Mouse (Mus musculus) hindbrain, embryonic 13.5 days (tissue): Measurements from ENCODE around the gene Gm20388. TPM values are rescaled to one million over a fixed set of nuclear protein-coding genes. Genes with fewer than 3 reads are reported as not detected.

Experiments
- ATAC-seq: fragments of 200-750 bp; cut with Nextera tagmentation; 2 replicates; pipeline ENCODE4 v1.8.0; 2017; ENCODE audit warnings: moderate TSS enrichment; ENCODE audit not compliant: low FRiP score
- H3K27ac ChIP-seq: fragments of 300-500 bp; sonication (generic); 2 replicates; pipeline ENCODE4 v1.5.1; 2015; ENCODE audit warnings: inconsistent platforms, mild to moderate bottlenecking, moderate library complexity
- H3K27me3 ChIP-seq: fragments of 300-500 bp; sonication (generic); 2 replicates; pipeline ENCODE4 v1.6.1; 2015; ENCODE audit warnings: mild to moderate bottlenecking, inconsistent platforms
- H3K36me3 ChIP-seq: fragments of 300-500 bp; sonication (generic); 2 replicates; pipeline ENCODE4 v1.6.1; 2015; ENCODE audit warnings: mild to moderate bottlenecking, inconsistent platforms
- H3K4me1 ChIP-seq: fragments of 300-500 bp; sonication (generic); replicated peaks from 2 replicates; pipeline ENCODE4 v1.6.1; 2015; ENCODE audit warnings: inconsistent platforms
- H3K4me2 ChIP-seq: fragments of 300-500 bp; sonication (generic); 2 replicates; pipeline ENCODE4 v1.6.1; 2015; ENCODE audit warnings: inconsistent platforms, mild to moderate bottlenecking, moderate library complexity
- H3K4me3 ChIP-seq: fragments of 300-500 bp; sonication (generic); 2 replicates; pipeline ENCODE4 v1.5.1; 2015; ENCODE audit warnings: mild to moderate bottlenecking, inconsistent platforms
- H3K9ac ChIP-seq: fragments of 300-500 bp; sonication (generic); 2 replicates; pipeline ENCODE4 v1.6.1; 2015; ENCODE audit warnings: mild to moderate bottlenecking, inconsistent platforms
- H3K9me3 ChIP-seq: fragments of 300-500 bp; sonication (generic); 2 replicates; pipeline ENCODE4 v1.6.1; 2016; ENCODE audit warnings: inconsistent platforms
- WGBS: fragments of 180-500 bp; shearing (Covaris S2); methylation state at CpG from one replicate; pipeline ENCODE4 v1.1.7; 2015; 5-methylcytosine and 5-hydroxymethylcytosine counted together
- polyA plus RNA-seq: library from polyadenylated mRNA; unstranded; fragments of >200 nt; fragmentation: Nextera tagmentation; extraction: Ambion mirVana; gene quantifications from 2 replicates; pipeline ENCODE4 v1.2.1, GENCODE M21; 2015

The Gm20388 gene
- polyA plus RNA-seq, 1 experiment from 2014 or later, result 1.9 TPM

DNA sequence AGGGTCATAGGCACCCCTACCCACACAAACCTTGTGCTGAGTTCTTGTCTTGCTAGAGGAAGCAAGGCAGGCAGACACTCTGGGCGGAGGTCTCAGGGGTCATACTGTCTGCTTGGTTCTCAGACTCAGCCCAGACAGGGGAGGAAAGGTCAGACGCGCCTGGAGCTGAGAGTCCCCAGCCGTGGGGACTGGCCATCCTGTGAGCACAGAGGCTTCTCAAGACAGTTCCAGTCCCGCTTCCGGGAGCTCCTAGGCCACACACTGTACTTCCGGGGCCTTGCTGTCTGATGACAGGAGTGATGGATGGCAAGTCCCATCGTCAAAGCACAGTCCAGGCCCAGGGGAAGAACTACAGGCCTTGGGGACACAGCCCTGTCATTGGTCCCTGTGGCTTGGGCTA, 1261.9 kb downstream of the Gm20388 start:
- H3K36me3 ChIP-seq, result no peaks in the 10 kb centered on the region
- no peaks in the 10 kb centered on the region for H3K9me3 ChIP-seq
- no peak overlapping the region for H3K4me3 ChIP-seq
- peaks cover 33% of the 10 kb centered on the region for H3K4me1 ChIP-seq
- H3K9ac ChIP-seq, result no peak overlapping the region
- WGBS, result 73% methylated on average over 8 of the region's 8 CpGs
- ATAC-seq, result no peak
- no peak overlapping the region for H3K4me2 ChIP-seq
- H3K27me3 ChIP-seq, result peaks cover 10% of the 10 kb centered on the region; the same call in 1 of the 2 replicates
- no peak overlapping the region for H3K27ac ChIP-seq

DNA sequence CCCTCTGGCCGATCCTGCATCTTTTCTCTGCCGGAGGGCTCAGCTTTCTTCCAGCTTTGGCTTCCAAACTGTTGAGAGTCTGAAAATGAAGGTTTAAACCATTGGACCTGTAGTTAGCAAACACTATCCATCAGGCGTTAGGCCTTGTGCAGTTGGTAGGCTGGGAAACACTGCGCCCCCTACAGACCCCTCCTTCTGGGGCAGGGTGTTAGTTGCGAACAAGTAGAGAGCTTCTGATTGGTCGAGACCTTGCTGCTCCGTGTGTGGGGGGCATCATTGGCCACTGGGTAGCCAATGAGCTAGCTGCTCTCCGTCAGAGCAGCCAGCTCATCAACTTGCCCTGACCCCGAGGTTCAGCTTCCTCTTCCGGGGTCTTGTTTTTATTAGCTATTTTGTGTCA, 1263.5 kb downstream of the Gm20388 start:
- 69% methylated on average over 10 of the region's 10 CpGs for WGBS
- no peak overlapping the region for H3K9ac ChIP-seq
- no peaks in the 10 kb centered on the region for H3K36me3 ChIP-seq
- ATAC-seq, result no peak
- H3K9me3 ChIP-seq, result no peaks in the 10 kb centered on the region
- peaks cover 17% of the 10 kb centered on the region for H3K27me3 ChIP-seq
- no peak overlapping the region for H3K27ac ChIP-seq
- peaks cover 33% of the 10 kb centered on the region for H3K4me1 ChIP-seq
- no peak overlapping the region for H3K4me3 ChIP-seq
- no peak overlapping the region for H3K4me2 ChIP-seq

DNA sequence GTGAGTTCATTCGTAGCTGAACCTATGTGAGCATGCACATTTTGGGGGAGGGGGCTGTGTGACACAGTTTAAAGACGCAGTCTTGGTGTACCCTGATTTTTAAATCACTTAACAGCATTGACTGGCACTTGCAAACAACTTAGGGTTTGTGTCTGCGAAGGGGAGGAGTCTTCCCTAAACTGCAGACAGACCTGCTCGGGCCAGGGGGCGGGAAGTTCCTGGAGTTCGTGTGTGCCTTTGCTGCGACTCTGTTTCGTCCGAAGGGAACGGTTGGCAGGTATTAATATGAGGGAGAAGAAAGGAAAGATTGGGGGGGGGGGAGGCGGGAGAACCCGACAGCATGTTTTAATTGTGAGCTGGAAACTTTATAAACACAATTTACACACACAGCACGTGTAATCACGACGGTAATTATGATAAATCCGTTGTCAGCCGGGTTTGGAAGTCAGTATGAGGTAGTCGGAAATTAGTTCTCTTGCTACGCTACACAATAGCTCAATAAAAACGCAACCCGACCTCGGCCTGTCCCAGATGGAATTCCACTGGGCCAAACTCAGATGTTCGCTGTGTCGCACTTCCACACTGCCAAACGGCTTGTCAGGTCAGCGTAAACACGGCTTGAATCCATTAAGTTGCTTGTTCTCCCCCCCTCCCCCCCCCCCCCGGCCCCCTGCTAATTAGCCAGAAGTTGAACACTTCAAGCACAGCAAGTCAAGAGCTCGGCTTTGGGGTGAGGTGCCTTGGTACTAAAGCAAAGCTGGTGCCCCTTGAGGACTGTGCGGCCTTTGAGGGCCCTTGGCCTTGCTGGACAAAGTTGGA, 1264.3 kb downstream of the Gm20388 start:
- no peak overlapping the region for H3K9ac ChIP-seq
- WGBS, result 49% methylated on average over 29 of the region's 30 CpGs
- H3K27me3 ChIP-seq, result peaks cover 17% of the 10 kb centered on the region
- no peak overlapping the region for H3K4me3 ChIP-seq
- no peak overlapping the region for H3K4me2 ChIP-seq
- no peak overlapping the region for H3K27ac ChIP-seq
- ATAC-seq, result no peak
- H3K4me1 ChIP-seq, result peaks cover 32% of the 10 kb centered on the region
- no peaks in the 10 kb centered on the region for H3K9me3 ChIP-seq
- no peaks in the 10 kb centered on the region for H3K36me3 ChIP-seq

DNA sequence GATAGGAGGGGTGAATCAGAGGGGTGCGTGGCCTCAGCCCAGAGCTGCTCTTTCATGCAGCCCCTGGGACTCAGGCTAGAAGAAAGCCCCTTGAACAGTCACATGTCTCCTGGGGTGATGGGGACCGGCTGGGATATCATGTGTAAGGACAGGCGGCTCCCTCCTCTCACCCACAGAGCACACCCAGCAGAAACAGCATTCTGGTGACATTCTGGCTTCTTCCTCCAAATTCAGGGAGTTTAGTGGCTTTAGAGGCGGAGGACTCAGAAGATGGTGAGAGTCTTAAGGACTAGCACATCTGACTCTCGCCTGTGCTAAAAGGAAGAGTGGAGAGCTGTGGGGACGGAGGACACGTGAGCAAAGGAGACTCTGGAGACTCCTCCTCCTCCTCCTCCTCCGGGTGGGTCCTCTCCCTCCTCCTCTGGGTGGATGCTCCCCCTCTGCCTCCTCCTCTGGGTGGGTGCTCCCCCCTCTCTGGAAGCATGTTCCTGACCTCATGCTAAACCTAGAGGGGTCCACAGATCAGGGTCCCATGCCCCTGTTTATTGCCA, 1265.0 kb downstream of the Gm20388 start:
- Histone ChIP-seq H3K4me1 (peaks cover 28% of the 10 kb centered on the region), H3K4me2 (no peak overlapping the region), H3K9me3 (no peaks in the 10 kb centered on the region), H3K27ac (no peak overlapping the region), H3K36me3 (no peaks in the 10 kb centered on the region), H3K27me3 (peaks cover 17% of the 10 kb centered on the region), H3K4me3 (no peak overlapping the region), H3K9ac (no peak overlapping the region)
- ATAC-seq, result 0 out of 2 replicates have a peak, but pooled peaks have one; percentile 9
- 65% methylated on average over 8 of the region's 8 CpGs for WGBS

DNA sequence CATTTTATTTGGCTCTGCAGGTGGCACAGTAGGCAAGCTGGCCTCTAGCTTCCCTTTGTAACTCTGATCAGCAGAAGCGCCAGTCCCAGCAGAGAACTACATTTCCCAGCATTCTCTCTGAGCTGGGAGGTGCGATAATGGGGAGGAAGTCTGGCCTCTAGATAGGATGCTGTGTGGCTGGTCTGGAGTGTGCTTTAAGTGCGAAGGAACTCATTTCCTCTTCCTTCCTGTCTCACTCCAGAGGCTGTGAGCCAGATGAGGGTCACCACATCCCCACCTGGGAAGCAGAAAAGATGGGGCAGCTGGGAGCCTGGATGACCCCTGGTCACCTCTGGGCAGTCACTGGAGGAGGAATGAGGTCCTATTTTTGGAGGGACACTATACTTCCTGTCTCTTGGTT, 1265.7 kb downstream of the Gm20388 start:
- 34% methylated on average over 3 of the region's 3 CpGs for WGBS
- Histone ChIP-seq H3K27me3 (peaks cover 17% of the 10 kb centered on the region), H3K36me3 (no peaks in the 10 kb centered on the region), H3K4me3 (no peak overlapping the region), H3K27ac (no peak overlapping the region), H3K4me1 (peaks cover 29% of the 10 kb centered on the region), H3K4me2 (no peak overlapping the region), H3K9me3 (no peaks in the 10 kb centered on the region), H3K9ac (no peak overlapping the region)
- no peak for ATAC-seq

DNA sequence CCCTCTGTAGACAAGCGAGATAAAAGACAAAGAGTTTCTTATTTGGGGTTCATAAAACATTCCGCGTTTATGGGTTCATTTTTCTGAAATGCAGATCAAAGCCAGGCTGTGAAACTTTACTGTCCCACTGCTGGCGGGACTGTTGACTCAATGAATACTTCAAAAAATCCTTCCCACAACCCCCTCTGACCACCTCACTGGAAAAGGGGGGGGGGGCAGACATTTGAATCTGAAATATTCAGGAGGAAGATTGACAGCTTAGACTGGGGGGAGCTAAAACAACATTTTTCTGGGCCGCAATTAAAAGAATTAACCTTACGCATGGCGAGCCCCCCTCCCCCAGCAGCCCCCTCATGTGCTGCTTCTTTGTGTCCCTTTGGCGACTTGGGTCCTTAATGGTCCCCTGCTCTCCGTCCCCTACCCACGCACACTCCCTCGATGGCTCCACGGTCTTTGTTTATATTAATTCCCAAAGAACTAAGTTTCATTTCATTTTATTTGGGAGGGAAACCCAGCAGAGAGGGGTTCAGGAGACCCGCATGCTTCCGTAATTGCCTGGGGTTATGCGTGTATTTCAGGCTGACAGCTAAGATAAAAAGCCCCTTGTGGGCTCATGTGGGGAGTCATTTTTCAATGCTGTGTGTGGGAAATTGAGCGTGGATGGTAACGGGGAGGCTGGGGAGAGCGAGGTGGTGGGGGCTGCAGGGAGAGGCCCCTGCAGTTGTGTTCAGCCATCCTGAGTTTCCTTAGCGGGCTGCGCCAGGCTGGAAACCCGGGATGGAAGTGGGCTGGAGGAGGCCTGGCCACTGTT, 1270.0 kb downstream of the Gm20388 start:
- 24% methylated on average over 21 of the region's 21 CpGs for WGBS
- ATAC-seq, result peak; percentile 70
- H3K9ac ChIP-seq, result no peak overlapping the region; the same call in 1 of the 2 replicates

DNA sequence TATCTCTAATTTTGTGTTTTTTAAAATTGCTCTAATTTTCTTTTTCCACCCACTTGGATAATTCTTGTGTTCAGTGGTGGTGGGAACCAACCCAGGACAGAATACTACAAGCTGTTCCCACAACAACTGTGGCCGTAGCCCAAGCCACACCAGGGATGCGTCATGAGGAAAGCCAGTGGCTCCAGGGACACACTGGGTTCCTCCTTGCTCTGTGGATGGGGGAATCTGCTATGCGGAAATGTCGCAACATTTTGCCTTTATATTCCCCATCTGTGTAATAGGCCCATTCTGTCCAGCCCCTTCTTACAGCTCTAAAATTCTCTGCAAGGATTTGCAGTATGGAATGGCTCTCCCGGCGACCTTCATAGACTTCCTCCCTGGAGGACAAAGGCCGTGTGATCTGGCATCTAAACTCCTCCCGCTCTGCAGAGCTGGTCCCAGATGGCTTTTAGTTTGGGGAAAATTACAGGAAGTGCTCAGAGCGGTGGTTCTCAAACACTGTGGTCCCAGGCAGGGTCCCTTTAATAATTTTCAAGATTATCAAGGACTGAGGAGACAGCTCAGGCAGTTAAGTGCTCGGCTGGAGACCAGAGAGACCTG, 1270.7 kb downstream of the Gm20388 start:
- Histone ChIP-seq H3K27me3 (peaks cover 21% of the 10 kb centered on the region), H3K4me3 (no peak overlapping the region), H3K9ac (no peak overlapping the region; the same call in 1 of the 2 replicates), H3K36me3 (no peaks in the 10 kb centered on the region), H3K4me1 (peaks cover 20% of the 10 kb centered on the region), H3K9me3 (no peaks in the 10 kb centered on the region), H3K4me2 (no peak overlapping the region), H3K27ac (peak overlapping the region; percentile 13; the same call in 1 of the 2 replicates)
- 54% methylated on average over 10 of the region's 10 CpGs for WGBS
- ATAC-seq, result no peak

More for the DNA sequence above, 1270.0 kb downstream of the Gm20388 start:
- H3K36me3 ChIP-seq, result no peaks in the 10 kb centered on the region
- H3K4me3 ChIP-seq, result no peak overlapping the region
- H3K9me3 ChIP-seq, result no peaks in the 10 kb centered on the region
- peaks cover 25% of the 10 kb centered on the region for H3K4me1 ChIP-seq
- H3K4me2 ChIP-seq, result peak overlapping the region; percentile 36
- H3K27me3 ChIP-seq, result peaks cover 21% of the 10 kb centered on the region
- H3K27ac ChIP-seq, result peak overlapping the region; percentile 13

DNA sequence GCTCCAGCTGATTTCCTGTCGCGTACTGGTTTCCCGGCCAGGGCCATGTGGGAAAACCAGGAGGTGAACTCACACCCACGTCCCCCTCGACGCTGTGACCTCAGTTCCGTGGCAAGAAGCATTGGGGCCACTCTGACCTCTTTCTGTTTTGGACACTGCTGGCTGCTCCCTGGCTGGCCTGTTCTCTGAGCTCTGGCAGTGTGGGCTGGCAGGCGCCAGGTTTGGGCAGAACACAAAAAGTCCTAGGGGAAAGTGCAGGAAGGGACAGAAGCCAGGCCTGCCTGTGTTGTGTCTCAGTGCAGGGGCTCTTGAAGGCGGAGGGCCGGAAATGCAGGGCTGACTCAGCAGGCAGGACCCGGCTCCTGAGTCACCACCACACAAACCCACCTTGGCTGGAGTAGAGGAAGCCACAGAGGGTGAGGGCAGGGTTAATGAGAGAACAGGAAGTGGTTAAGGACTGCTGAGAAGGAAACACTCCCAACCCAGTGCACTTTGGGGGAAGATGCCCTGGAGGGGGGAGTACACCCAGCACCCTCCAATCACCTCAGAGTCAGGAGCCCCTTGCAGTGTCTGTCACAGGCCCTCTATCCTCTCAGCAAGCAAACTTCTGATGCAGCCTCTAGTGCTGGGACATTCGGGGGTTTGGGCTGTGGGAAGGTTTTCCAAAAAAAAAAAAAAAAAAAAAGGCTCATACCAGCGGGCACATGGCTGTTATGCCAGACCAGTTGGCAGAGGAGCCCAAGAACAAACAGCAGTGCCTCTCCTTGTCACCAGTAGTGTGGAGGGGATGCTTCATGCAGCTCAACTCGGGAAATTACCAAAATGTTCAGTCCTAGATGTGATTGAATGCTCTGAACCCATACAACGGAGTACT, 1277.1 kb downstream of the Gm20388 start:
- no peak overlapping the region for H3K27ac ChIP-seq
- H3K4me3 ChIP-seq, result no peak overlapping the region
- no peak for ATAC-seq
- H3K4me2 ChIP-seq, result no peak overlapping the region
- no peaks in the 10 kb centered on the region for H3K9me3 ChIP-seq
- H3K36me3 ChIP-seq, result no peaks in the 10 kb centered on the region
- 78% methylated on average over 15 of the region's 15 CpGs for WGBS
- H3K4me1 ChIP-seq, result peaks cover 7% of the 10 kb centered on the region
- no peak overlapping the region for H3K9ac ChIP-seq
- 0 out of 2 replicates have a peak, but pooled peaks cover 9% of the 10 kb centered on the region for H3K27me3 ChIP-seq

DNA sequence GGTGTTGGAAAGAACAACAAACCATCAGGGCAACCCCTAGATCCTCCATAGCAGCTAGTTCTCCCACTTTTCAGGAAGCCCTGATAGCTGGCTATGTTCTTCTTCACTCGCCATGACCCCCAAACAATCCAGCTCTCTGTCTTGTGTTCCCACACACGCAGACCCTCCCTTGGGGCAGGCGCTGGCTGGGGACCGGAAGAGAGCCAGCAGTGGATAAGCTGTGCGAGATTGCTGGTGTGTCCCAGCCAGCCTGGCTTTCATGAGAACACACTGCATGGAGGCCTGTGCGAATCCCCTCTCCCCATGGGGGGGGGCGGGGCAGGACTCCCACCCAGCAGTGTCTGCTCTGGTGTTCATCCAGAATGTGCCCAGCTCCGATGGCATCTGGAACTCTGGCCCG, 1278.4 kb downstream of the Gm20388 start:
- H3K4me3 ChIP-seq, result no peak overlapping the region
- 71% methylated on average over 9 of the region's 9 CpGs for WGBS

DNA sequence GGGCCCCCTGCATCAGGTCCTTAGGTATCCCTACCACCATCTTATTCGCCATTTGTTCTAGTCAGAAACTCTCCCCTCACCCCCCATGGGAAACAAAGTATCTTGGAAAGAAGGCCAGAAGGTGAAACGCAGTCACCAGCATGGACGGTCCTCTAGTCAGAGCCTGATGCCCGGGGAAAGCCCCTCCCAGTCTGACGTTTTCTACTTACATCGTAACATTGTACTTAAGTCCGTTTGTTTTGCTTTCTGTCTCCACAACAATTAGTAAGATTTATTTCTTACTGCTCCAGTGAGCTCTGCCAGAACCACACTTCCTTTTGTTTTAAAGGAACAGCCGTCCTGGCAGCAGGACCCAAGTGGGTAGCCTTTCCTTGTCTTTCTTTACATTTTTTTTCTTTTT, 1281.8 kb downstream of the Gm20388 start:
- WGBS, result 68% methylated on average over 8 of the region's 8 CpGs
- H3K9ac ChIP-seq, result no peak overlapping the region
- H3K36me3 ChIP-seq, result no peaks in the 10 kb centered on the region
- no peak overlapping the region for H3K4me3 ChIP-seq
- peaks cover 7% of the 10 kb centered on the region for H3K4me1 ChIP-seq
- peaks cover 20% of the 10 kb centered on the region; the same call in 1 of the 2 replicates for H3K27me3 ChIP-seq
- no peak overlapping the region for H3K27ac ChIP-seq
- no peaks in the 10 kb centered on the region for H3K9me3 ChIP-seq
- ATAC-seq, result no peak
- no peak overlapping the region for H3K4me2 ChIP-seq

More for the DNA sequence above, 1278.4 kb downstream of the Gm20388 start:
- ATAC-seq, result no peak
- no peaks in the 10 kb centered on the region for H3K9me3 ChIP-seq
- no peak overlapping the region for H3K4me2 ChIP-seq
- no peak overlapping the region for H3K9ac ChIP-seq
- no peaks in the 10 kb centered on the region for H3K36me3 ChIP-seq
- H3K4me1 ChIP-seq, result peaks cover 7% of the 10 kb centered on the region
- H3K27ac ChIP-seq, result no peak overlapping the region; the same call in 1 of the 2 replicates
- 0 out of 2 replicates have a peak, but pooled peaks cover 16% of the 10 kb centered on the region for H3K27me3 ChIP-seq

DNA sequence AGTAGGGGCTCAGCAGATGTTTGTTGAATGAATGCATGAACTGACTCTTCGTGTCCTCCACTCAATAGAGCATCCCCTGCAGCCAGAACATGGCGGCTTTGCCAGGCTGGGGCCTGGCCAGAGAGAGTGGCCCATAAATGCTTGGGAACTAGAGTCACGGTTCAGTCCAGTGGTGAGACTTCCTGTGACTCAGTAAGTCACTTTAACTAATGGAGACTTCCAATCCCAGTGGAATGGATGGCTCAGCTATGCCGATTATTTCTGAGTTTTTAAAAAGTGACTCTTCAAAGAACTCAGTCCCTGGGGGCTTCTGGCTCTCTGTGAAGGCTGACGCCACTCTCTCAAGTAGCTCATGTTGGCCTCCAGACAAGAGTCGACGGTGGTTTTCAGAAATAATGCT, 1285.3 kb downstream of the Gm20388 start:
- Histone ChIP-seq H3K36me3 (no peaks in the 10 kb centered on the region), H3K4me1 (0 out of 2 replicates have a peak, but pooled peaks cover 7% of the 10 kb centered on the region), H3K4me3 (no peak overlapping the region), H3K27ac (no peak overlapping the region), H3K27me3 (peaks cover 20% of the 10 kb centered on the region; the same call in 1 of the 2 replicates), H3K4me2 (no peak overlapping the region), H3K9ac (no peak overlapping the region), H3K9me3 (no peaks in the 10 kb centered on the region)
- WGBS, result 80% methylated on average over 7 of the region's 7 CpGs
- ATAC-seq, result no peak
